Mouse (Mus musculus): Measurements from ENCODE around the gene Bub1.

Gene Bub1

GRCm38 (mm10) chr2:127831401-127832102 lies at the start of gene Bub1:
Bub1 (minus strand) TSS chr2:127831865.
- POLR2A ChIA-PET: interaction anchor here in 3 of 4 experiments (0.7 to 2.5 kb wide), 20 partner anchors 9 to 986 kb away, joined by 3 to 11 read pairs (median 4); partner anchors contain the start of genes Mtln (in 3 of the 3), Bcl2l11 (in 1 of the 3), Nphp1 (in 1 of the 3) and Tmem87b (in 1 of the 3)

GRCm38 (mm10) chr2:127881063-127881462 lies 49.4 kb upstream of the Bub1 start:
- ChIA-PET CTCF (no interaction called here), POLR2A (no interaction called here)

More at GRCm38 (mm10) chr2:127831401-127832102, at the start of gene Bub1:
- CTCF ChIA-PET: interaction anchor here (0.6 to 2.0 kb wide), 6 partner anchors 14 to 878 kb away, joined by 3 to 8 read pairs (median 4); no protein-coding TSS in a partner anchor

GRCm38 (mm10) chr2:127864381-127864780 lies 32.7 kb upstream of the Bub1 start:
- ChIA-PET POLR2A (no interaction called here), CTCF (no interaction called here)

GRCm38 (mm10) chr2:127854332-127854991 lies 22.8 kb upstream of the Bub1 start:
- CTCF ChIA-PET: no interaction called here
- POLR2A ChIA-PET: interaction anchor here in 1 of 4 experiments (0.9 kb wide), 1 partner anchor 16 kb away, joined by 3 read pairs; the partner anchor contains the start of gene Acoxl

- ChIA-PET CTCF (no interaction called here), POLR2A (no interaction called here)
Measured at GRCm38 (mm10) chr2:127850371-127850770, 18.7 kb upstream of the Bub1 start.

DNA sequence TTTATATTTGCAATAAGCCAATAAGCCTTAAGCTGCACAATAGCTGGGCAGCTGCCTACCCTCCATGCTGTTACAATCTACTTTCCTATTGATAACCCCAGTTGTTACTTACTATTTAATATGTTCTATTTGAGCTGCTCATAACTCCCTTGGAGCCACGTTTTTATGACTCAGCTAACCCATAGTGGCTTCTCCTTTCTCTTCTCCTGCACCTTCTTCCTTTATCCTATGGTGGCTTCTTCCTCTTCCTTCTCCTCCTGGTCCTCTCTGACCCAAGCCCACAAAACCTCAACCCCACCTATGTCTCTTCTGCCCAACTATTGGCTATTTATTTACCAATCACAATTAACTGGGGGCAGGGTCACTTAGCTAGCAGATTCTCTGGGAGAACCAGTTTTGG lies 14.9 kb upstream of the Bub1 start:
- ChIA-PET POLR2A (no interaction called here), CTCF (interaction anchor here (0.6 to 1.7 kb wide), 8 partner anchors 9 to 587 kb away, joined by 3 to 8 read pairs (median 4); partner anchors contain the start of gene Bub1 (in 1 of the 4))

DNA sequence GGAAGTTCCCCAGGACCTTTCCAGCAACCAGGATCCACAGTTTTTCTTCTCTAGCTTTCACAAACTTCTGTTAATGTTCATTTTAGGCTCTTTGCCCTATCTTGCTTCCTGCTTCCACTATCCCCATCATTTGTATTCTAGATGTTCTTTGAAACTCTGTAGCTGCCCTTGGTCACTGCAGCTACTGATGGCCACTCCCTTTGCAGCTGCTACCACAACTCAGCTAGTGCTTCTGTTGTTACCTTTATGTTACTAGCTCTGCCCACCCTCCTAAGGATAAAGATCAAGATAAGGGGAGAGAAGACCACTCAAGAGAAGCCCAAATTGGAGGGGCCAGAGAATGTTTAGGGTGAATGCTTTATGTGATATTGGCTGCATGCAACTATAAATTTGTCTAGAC lies 14.3 kb upstream of the Bub1 start:
- ChIA-PET CTCF (interaction anchor here (0.6 to 1.7 kb wide), 12 partner anchors 9 to 632 kb away, joined by 3 to 8 read pairs (median 3); partner anchors contain the start of gene Bub1 (in 3 of the 4)), POLR2A (interaction anchor here in 3 of 4 experiments (0.5 to 1.3 kb wide), 5 partner anchors 14 to 57 kb away, joined by 3 to 8 read pairs (median 4); partner anchors contain the start of genes Bub1 (in 2 of the 3), Nphp1 (in 2 of the 3) and Mtln (in 1 of the 3))

- POLR2A ChIA-PET: interaction anchor here in 3 of 4 experiments (0.5 to 1.3 kb wide), 5 partner anchors 14 to 57 kb away, joined by 3 to 8 read pairs (median 4); partner anchors contain the start of genes Bub1 (in 2 of the 3), Nphp1 (in 2 of the 3) and Mtln (in 1 of the 3)
- CTCF ChIA-PET: interaction anchor here (0.6 to 1.7 kb wide), 11 partner anchors 8 to 632 kb away, joined by 3 to 8 read pairs (median 3); partner anchors contain the start of gene Bub1 (in 3 of the 4)
Measured at GRCm38 (mm10) chr2:127845346-127845982, 13.8 kb upstream of the Bub1 start.

GRCm38 (mm10) chr2:127842421-127842820 lies 10.8 kb upstream of the Bub1 start:
- ChIA-PET POLR2A (interaction anchor here in 2 of 4 experiments (0.7 to 1.1 kb wide), 3 partner anchors 11 to 370 kb away, joined by 3 to 4 read pairs (median 4); partner anchors contain the start of gene Bub1 (in 1 of the 2)), CTCF (no interaction called here)

- ChIA-PET CTCF (no interaction called here), POLR2A (no interaction called here)
Measured at GRCm38 (mm10) chr2:127841402-127841801, 9.7 kb upstream of the Bub1 start.

DNA sequence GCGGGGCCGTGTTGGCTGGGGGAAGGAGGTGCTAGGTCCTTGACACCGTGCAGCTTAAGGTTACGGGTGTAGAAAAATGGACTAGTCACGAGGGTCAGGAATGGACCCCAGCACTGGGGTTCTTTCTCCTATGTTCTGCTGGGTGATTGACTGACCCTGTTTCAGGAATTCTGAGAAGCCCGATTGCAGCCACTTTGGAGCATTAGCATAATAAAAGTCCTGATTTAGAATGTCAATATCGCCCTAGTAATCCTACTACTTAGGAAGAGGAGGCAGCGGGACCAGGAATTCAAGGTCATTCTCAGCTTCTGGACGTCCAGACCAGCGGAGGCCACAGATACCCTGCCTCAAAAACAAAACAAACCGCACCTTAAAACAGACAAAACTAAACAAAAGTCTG lies 7.8 kb upstream of the Bub1 start:
- ChIA-PET POLR2A (interaction anchor here (0.5 to 2.5 kb wide), 16 partner anchors 9 to 1370 kb away, joined by 3 to 16 read pairs (median 4); partner anchors contain the start of genes Mtln (in 2 of the 4), Nphp1 (in 2 of the 4), Bcl2l11 (in 1 of the 4) and Mrps5 (in 1 of the 4)), CTCF (interaction anchor here in 3 of 4 experiments (0.6 to 1.4 kb wide), 2 partner anchors 21 to 573 kb away, joined by 3 to 5 read pairs (median 4); no protein-coding TSS in a partner anchor)

- POLR2A ChIA-PET: interaction anchor here (0.5 to 2.5 kb wide), 17 partner anchors 8 to 1371 kb away, joined by 3 to 16 read pairs (median 4); partner anchors contain the start of genes Nphp1 (in 3 of the 4), Mtln (in 2 of the 4), Bcl2l11 (in 1 of the 4) and Mrps5 (in 1 of the 4)
Measured at GRCm38 (mm10) chr2:127838576-127838975, 6.9 kb upstream of the Bub1 start, which contains the start of gene Acoxl. Acoxl (plus strand) TSS chr2:127838876.

GRCm38 (mm10) chr2:127832833-127833190 lies 1.1 kb upstream of the Bub1 start:
- CTCF ChIA-PET: interaction anchor here (0.5 to 2.0 kb wide), 6 partner anchors 13 to 740 kb away, joined by 3 to 8 read pairs (median 5); no protein-coding TSS in a partner anchor
- POLR2A ChIA-PET: interaction anchor here in 1 of 4 experiments (2.5 kb wide), 1 partner anchor 30 kb away, joined by 7 read pairs; no protein-coding TSS in a partner anchor

More at GRCm38 (mm10) chr2:127838576-127838975, 6.9 kb upstream of the Bub1 start, which contains the start of gene Acoxl:
- CTCF ChIA-PET: interaction anchor here in 2 of 4 experiments (0.9 to 1.4 kb wide), 3 partner anchors 155 to 706 kb away, joined by 3 to 5 read pairs (median 4); no protein-coding TSS in a partner anchor

DNA sequence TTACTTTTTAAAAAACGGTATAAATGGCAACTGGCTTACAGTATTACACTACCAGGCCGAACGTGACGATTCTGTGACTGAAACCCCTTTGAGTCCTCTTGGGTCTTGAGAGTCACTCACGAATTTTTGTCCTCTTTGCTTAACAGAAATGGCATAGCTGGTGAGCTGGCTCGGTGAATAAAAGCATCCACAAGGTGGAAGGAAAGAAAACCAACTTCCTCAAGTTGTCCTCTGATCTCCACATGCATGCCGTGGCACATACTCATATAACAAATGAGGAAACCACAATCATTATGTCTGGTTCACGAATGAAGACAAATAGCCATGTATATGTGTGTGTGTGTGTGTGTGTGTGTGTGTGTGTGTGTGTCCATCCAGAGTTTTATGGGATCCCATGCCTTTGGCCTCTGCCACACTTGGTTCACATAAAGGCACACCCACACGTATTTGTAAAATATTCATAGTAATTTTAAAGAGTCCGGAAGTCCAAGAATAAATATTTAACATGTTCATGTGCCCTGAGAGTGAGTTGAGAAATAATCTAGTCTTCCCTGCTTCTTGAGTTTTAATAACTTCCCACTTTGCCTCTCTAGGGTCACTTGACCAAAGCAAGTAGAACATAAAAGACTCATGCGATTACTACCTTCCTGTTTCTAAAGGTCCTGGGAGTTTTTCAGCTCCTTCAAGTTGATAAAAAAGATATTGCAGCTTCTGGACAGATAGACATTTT lies 603 bp upstream of the Bub1 start:
- POLR2A ChIA-PET: interaction anchor here in 3 of 4 experiments (0.7 to 2.5 kb wide), 15 partner anchors 11 to 986 kb away, joined by 3 to 11 read pairs (median 5); partner anchors contain the start of genes Mtln (in 3 of the 3), Bcl2l11 (in 1 of the 3), Nphp1 (in 1 of the 3) and Tmem87b (in 1 of the 3)
- CTCF ChIA-PET: interaction anchor here (0.5 to 2.0 kb wide), 6 partner anchors 13 to 741 kb away, joined by 3 to 8 read pairs (median 5); no protein-coding TSS in a partner anchor

- CTCF ChIA-PET: interaction anchor here in 3 of 4 experiments (0.6 to 1.5 kb wide), 3 partner anchors 184 to 1026 kb away, joined by 3 to 4 read pairs (median 3); partner anchors contain the start of gene Tmem87b (in 1 of the 3)
- POLR2A ChIA-PET: interaction anchor here in 3 of 4 experiments (0.6 to 2.5 kb wide), 44 partner anchors 9 to 1407 kb away, joined by 3 to 34 read pairs (median 4); partner anchors contain the start of genes Bub1 (in 3 of the 3), Acoxl (in 2 of the 3), Mrps5 (in 2 of the 3) and Stard7 (in 2 of the 3)
Measured at GRCm38 (mm10) chr2:127791919-127792603, 39.6 kb downstream of the Bub1 start, which contains the start of gene Mtln. Mtln (minus strand) TSS chr2:127792488.

GRCm38 (mm10) chr2:127789651-127790270 lies 41.9 kb downstream of the Bub1 start:
- POLR2A ChIA-PET: interaction anchor here in 3 of 4 experiments (0.6 to 1.8 kb wide), 10 partner anchors 9 to 1182 kb away, joined by 3 to 5 read pairs (median 4); partner anchors contain the start of genes Blvra (in 1 of the 3) and Bub1 (in 1 of the 3)
- CTCF ChIA-PET: interaction anchor here in 1 of 4 experiments (0.6 kb wide), 1 partner anchor 51 kb away, joined by 6 read pairs; no protein-coding TSS in a partner anchor

Measured in embryonic stem cell, embryonic (primary cell).